Mouse (Mus musculus): Measurements from ENCODE around the gene Gfy.

Gene Gfy

DNA sequence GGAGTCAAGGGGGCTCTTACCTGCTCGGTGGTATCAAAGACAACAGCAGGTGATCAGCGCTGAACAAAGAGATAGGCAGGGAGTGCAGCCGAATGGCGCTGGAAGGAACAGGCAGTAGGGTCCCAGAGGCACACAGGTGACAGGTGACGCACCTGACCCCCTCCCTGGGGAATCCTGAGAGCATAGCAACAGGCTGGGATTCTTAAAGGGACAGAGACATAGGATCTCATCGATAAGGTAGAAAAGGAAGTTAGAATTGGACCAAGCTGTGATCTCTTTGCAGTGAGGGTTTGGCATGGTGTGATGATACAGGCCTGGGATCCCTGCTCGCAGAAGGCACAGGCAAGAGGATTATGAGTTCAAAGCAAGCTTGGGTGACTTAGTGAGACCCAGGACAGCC, at the start of gene Gfy:
TSS of gene Gfy (minus strand) at position 101 of the 400 bp plus-strand sequence.
- in situ Hi-C loops (cut with MboI, MseI), result no loop called here

DNA sequence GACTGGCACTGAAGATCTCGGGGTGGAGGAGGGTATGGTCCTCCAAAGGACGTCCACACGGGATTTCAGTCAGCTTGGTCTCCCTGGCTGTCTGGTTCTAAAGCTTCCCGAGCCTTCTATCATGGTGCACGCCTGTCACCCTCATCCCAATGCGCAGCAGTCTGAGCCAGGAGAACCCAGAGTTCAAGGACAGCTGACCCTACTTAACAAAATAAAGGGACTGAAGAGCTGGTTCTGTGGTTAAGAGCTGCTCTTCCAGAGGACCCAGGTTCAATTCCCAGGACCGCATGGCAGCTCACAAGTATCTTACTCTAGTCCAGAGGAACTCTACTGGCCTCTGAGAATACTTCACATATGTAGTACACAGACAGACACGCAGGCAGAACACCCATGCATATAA, 49.7 kb upstream of the Gfy start:
- in situ Hi-C loops (cut with MboI, MseI), result loop anchor here in 1 of 2 experiments (25.0 kb wide), 1 partner anchor 1442 kb away; the partner anchor contains the start of genes Klk10, Klk8 and Klk9

GRCm38 (mm10) chr7:45228548-45228947, 49.2 kb upstream of the Gfy start:
- in situ Hi-C loops (cut with MboI, MseI), result loop anchor here in 1 of 2 experiments (25.0 kb wide), 1 partner anchor 1441 kb away; the partner anchor contains the start of genes Klk10, Klk8 and Klk9

DNA sequence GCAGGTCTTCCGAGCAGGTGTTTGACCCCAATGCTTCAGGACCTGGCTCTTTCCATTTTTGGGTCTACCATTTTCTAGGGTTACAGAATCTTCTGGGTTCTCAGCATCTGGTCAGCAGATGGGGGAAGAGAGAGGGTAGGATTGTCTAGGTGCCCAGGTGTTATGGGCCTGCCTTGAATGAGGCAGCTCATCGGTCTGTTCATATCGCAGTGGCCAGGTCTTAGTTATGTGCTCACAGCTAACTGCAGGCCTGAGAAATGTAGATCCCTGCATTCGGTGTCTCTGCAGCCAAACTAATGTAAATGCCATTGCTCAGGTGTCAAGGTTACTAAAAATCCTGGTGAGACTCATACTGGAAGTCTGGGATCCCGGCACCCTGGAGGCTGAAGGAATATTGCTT, 47.1 kb upstream of the Gfy start:
- in situ Hi-C loops (cut with MboI, MseI), result loop anchor here in 1 of 2 experiments (25.0 kb wide), 1 partner anchor 1439 kb away; the partner anchor contains the start of genes Klk10, Klk8 and Klk9

DNA sequence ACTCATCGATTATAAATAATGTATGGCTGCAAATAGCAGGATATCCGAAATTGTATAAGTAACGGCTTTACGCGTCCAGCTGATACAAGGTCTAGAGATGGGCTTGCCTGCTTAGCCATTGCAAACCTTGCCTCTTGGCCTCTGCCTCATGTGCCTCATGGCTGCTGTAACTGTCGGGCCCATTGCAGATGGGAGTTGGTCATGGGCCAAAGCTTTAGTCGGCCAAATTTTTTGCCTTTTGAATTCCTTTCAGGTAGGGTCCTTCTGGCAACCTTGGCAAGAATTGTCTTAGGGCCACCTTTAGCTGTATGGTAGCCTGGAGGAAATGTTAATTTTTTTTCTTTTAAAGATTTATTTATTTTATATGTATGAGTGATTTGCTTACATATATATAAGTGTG, 45.5 kb upstream of the Gfy start:
- in situ Hi-C loops (cut with MboI, MseI), result loop anchor here in 1 of 2 experiments (25.0 kb wide), 1 partner anchor 1438 kb away; the partner anchor contains the start of genes Klk10, Klk8 and Klk9

DNA sequence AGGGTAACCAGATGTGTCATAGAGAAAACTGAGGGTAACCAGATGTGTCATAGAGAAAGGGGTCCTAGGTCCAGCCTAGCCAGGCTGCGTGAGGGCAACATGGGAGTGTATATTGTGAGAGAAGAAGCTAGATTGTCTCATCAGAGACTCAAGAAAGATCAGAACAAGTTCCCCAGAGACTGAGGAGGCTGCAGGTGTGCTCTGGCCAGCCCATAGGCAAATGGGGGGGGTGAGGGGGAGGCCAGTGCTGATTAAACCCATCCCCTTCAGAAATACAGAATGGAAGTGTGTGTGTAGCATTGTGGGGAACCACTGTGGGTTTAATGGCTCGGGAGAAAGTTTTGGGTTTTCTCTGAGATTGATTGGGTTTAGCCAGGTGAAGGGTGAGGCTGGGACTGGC, 42.3 kb upstream of the Gfy start:
- in situ Hi-C loops (cut with MboI, MseI), result no loop called here

DNA sequence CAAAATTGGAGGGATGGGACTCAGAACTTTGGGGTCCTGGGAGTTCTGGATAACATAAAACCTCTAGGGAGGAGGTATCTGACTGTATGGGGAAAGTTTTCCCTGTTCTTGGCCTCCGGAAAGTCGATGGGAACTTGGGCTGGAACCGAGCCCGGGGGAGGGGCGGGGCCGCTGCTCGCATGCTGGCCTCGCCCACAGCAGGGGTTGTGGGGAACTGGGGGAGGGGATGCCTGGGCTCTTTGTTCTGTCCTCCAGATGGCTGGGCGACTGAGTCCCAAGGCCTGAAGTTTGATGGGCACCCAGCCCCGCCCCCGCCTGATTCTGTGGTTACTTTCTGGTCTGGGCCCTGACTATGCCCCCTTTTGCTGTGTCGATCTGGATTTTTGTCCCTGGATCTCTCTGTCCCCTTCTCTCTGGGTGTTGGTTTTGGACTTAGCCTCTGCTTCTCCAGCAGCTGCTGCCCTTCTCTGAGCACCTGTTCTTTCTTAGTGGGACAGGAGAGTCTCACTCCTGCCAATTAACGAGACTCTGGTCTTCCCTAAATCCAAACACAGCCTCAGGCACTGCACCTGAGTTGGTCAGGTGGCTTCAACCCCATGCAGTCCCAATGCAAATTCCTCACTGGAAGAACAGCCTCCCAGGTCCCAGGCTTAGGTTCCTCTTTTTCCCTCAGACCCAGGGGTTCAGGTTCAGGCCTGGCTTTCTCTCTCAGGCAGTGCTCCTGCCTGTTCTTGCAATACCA, 37.2 kb upstream of the Gfy start:
- in situ Hi-C loops (cut with MboI, MseI), result no loop called here

- in situ Hi-C loops (cut with MboI, MseI), result no loop called here
These were observed 36.5 kb upstream of the Gfy start, which contains the start of gene Tead2 for GRCm38 (mm10) chr7:45215673-45216441. TSS of gene Tead2 (plus strand) at chr7:45215753.

- in situ Hi-C loops (cut with MboI, MseI), result no loop called here
These were observed 34.3 kb upstream of the Gfy start for GRCm38 (mm10) chr7:45213708-45214107.

GRCm38 (mm10) chr7:45212356-45212755, 33.0 kb upstream of the Gfy start:
- in situ Hi-C loops (cut with MboI, MseI), result no loop called here

DNA sequence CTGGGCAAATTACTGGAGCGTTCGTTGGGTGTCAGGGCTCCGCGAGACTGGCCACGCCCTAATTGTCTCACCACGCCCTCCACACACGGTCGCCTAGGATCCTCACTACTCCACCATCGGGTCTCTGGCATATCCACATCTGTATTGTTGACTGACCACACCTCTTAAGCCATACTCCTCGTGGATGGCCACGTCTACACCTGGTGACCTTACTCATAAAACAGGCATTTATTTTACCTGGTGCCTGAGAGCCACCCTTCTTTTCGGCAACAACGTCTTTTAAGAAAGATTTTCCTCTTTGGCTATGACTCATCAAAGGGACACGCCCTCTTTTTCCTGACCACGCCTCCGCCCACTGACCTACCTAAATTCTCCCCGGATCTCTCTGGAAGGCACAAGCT, 32.5 kb upstream of the Gfy start, which contains the start of gene Dkkl1:
TSS of gene Dkkl1 (minus strand) at position 297 of the 401 bp plus-strand sequence.
- in situ Hi-C loops (cut with MboI, MseI), result no loop called here

GRCm38 (mm10) chr7:45211070-45211469, 31.7 kb upstream of the Gfy start:
- in situ Hi-C loops (cut with MboI, MseI), result no loop called here

DNA sequence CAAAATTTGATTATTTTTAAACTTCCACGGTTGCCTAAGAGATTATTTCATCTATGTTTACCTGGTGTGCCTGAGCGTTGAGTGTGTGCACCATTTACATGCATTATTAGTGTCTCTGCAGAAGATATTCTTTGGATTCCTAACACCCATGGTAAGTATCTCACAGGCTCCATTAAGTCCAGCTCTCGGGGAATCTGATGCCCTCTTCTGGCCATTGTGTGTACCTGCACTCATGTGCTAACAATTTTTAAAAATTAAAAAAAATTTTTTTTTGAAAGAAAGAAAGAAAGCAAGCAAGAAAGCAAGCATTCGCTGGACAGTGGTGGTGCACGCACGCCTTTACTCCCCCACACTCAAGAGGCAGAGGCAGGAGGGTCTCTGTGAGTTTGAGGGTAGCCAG, 28.9 kb upstream of the Gfy start:
- in situ Hi-C loops (cut with MboI, MseI), result no loop called here

- in situ Hi-C loops (cut with MboI, MseI), result no loop called here
These were observed 25.2 kb upstream of the Gfy start, which contains the start of gene Ccdc155 for GRCm38 (mm10) chr7:45204380-45205143. TSS of gene Ccdc155 (minus strand) at chr7:45204892.

DNA sequence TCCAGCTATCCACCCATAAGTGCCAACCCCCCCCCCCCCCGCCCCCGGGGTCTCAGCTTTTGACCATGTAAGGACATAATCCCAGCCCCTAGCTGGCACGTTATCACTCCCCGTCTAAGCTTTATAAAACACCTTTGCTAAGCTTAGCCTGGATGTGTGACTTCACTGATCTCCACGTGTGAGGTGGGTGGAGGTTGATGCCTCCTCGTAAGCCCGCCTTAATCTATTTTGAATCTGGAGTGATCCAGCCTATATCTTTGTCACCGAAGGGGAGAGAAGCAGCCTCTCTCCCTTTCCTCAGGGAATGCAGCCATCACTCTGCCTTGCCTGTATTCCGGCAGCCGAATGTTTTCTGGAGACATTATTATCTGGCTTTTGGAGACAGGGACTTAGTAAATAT, 23.3 kb upstream of the Gfy start:
- in situ Hi-C loops (cut with MboI, MseI), result no loop called here

DNA sequence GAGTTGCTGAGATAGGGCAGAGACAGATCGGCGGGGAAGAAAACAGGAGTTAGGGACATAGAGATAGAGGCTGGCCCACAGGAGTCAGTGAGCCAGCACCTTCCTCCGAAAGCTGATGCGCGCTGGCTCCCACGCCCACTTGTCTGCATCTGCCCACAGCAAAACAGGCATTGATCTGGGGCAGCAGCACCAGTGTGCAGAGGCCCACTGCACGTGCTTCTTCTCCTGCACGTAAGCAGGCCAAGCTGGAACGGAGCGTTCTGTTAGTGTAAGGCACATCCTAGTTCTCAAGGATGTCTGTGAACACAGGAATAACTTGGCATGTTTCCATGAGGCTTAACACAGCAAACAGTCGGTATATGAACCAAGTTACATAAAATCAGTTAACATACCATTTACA, 19.6 kb upstream of the Gfy start:
- in situ Hi-C loops (cut with MboI, MseI), result no loop called here

- in situ Hi-C loops (cut with MboI, MseI), result no loop called here
These were observed 19.1 kb upstream of the Gfy start for GRCm38 (mm10) chr7:45198435-45198834.

DNA sequence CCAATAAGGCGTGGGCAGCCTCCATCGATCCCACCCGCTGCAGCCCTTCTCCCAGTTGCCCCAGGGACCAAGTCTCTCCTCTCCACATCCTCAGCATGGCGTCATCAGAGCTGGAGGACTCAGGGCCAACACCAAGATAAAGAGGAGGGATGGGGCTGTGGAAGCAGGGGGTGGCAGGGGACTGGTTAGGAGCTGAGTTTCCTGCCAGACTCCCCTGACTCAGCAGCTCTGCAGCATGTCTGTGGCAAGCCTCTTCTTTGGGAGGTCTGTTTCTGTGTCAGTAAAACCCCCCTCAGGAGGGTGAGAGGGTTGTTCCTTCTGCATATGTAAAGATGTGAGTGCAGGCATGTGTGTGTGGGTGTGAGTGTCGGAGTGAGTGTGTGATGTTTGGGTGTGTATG, 17.6 kb upstream of the Gfy start:
- in situ Hi-C loops (cut with MboI, MseI), result no loop called here

- in situ Hi-C loops (cut with MboI, MseI), result no loop called here
These were observed 16.8 kb upstream of the Gfy start for GRCm38 (mm10) chr7:45196176-45196535.

- in situ Hi-C loops (cut with MboI, MseI), result no loop called here
These were observed 16.2 kb upstream of the Gfy start for GRCm38 (mm10) chr7:45195341-45196175.

Measured in T-helper 17 cell (primary cell).